Mouse (Mus musculus) small intestine, adult 2 months (tissue): ENCODE data around the gene Hist1h1d. TPM values are rescaled to one million over a fixed set of nuclear protein-coding genes. Genes with fewer than 3 reads are reported as not detected.
A peak's percentile ranks its signal among the peaks of the same experiment; 100 is the strongest.
"Not testable (repeated sequence)": the region's sequence is repeated elsewhere in the genome, so short reads cannot be mapped to it uniquely, and the experiment has no call there.

Experiments
- H3K27ac ChIP-seq: fragments of 200-500 bp; 2 replicates; pipeline ENCODE4 v1.5.1; 2012; ENCODE audit warnings: low read depth, low read length, control low read depth, inconsistent platforms; ENCODE audit not compliant: insufficient read depth
- H3K27me3 ChIP-seq: fragments of 200-500 bp; 2 replicates; pipeline ENCODE4 v1.6.1; 2012; ENCODE audit warnings: mild to moderate bottlenecking, moderate library complexity, low read length, inconsistent platforms; ENCODE audit not compliant: control insufficient read depth, insufficient read depth
- H3K36me3 ChIP-seq: fragments of 200-500 bp; 2 replicates; pipeline ENCODE4 v1.6.1; 2012; ENCODE audit warnings: mild to moderate bottlenecking, low read length, control low read depth, inconsistent platforms; ENCODE audit not compliant: control insufficient read depth, insufficient read depth
- H3K4me1 ChIP-seq: fragments of 200-500 bp; 2 replicates; pipeline ENCODE4 v1.6.1; 2012; ENCODE audit warnings: low read length, inconsistent platforms, mixed read lengths; ENCODE audit not compliant: control insufficient read depth, insufficient read depth, insufficient read length
- H3K4me3 ChIP-seq: fragments of 200-500 bp; 2 replicates; pipeline ENCODE4 v1.5.1; 2012; ENCODE audit warnings: low read depth, mild to moderate bottlenecking, control low read depth, inconsistent platforms, low read length, moderate library complexity
- CTCF ChIP-seq: fragments of 200-500 bp; IDR thresholded peaks from 2 replicates; pipeline ENCODE4 v1.5.1; 2012; ENCODE audit warnings: low read depth, mild to moderate bottlenecking, control low read depth, inconsistent platforms, low read length, moderate library complexity, mixed read lengths; ENCODE audit not compliant: insufficient replicate concordance, insufficient read length; ENCODE audit errors: extremely low read depth
- POLR2A ChIP-seq: fragments of 200-500 bp; IDR thresholded peaks from 2 replicates; pipeline ENCODE4 v1.6.1; 2012; ENCODE audit warnings: low read depth, mild to moderate bottlenecking, control low read depth, inconsistent platforms, low read length, moderate library complexity
- WGBS: fragments of 180-500 bp; shearing (Covaris S2); methylation state at CpG from one replicate; pipeline ENCODE4 v1.1.7; 2018; 5-methylcytosine and 5-hydroxymethylcytosine counted together
- polyA plus RNA-seq: library from polyadenylated mRNA; depleted of rRNA; stranded (reverse); fragments of >200 nt; gene quantifications from 2 replicates; pipeline ENCODE4 v1.2.3, GENCODE M21; 2012

Hist1h1d gene
- polyA plus RNA-seq, 1 experiment = 0.29 TPM

GRCm38 (mm10) chr13:23551931-23552914 is 839 bp upstream of the Hist1h1d start:
- Histone ChIP-seq H3K27me3 (no peaks in the 10 kb centered on the region), H3K27ac (peak overlapping the region; percentile 53; the same call in 1 of the 2 replicates), H3K4me1 (peaks cover 2% of the 10 kb centered on the region; the same call in 1 of the 2 replicates), H3K4me3 (no peak overlapping the region), H3K36me3 (no peaks in the 10 kb centered on the region)
- 38% methylated on average over 8 of the region's 8 CpGs for WGBS
- TF ChIP-seq CTCF (no peak), POLR2A (no peak)

GRCm38 (mm10) chr13:23554393-23554792 is 1.3 kb downstream of the Hist1h1d start:
- TF ChIP-seq CTCF = no peak
- TF ChIP-seq POLR2A = no peak
- 9% methylated on average over 9 of the region's 9 CpGs for WGBS
- no peak overlapping the region for H3K4me3 ChIP-seq
- peaks cover 2% of the 10 kb centered on the region; the same call in 1 of the 2 replicates for H3K4me1 ChIP-seq
- no peaks in the 10 kb centered on the region for H3K27me3 ChIP-seq
- peak overlapping the region; percentile 53 for H3K27ac ChIP-seq
- H3K36me3 ChIP-seq = no peaks in the 10 kb centered on the region

DNA sequence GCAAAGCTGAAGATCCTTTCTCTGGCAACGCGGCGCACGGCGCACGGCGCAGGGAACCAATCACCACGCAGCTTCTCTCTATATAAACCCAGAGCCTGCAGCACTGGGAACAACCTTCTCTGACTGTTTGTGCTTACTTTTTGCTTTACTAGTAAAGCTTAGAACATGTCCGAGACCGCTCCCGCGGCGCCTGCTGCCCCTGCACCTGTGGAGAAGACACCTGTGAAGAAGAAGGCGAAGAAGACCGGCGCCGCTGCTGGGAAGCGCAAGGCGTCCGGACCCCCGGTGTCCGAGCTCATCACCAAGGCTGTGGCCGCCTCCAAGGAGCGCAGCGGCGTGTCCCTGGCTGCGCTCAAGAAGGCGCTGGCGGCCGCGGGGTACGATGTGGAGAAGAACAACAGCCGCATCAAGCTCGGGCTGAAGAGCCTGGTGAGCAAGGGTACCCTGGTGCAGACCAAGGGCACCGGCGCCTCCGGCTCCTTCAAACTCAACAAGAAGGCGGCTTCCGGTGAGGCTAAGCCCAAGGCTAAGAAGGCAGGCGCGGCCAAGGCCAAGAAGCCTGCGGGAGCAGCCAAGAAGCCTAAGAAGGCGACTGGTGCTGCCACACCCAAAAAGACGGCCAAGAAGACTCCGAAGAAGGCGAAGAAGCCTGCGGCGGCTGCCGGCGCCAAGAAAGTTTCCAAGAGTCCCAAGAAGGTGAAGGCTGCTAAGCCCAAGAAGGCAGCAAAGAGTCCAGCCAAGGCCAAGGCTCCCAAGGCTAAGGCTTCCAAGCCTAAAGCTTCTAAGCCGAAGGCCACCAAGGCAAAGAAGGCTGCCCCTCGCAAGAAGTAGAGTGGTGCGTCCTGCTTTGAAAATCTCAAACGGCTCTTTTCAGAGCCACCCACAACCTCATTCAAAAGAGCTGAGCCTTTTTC is 2.1 kb downstream of the Hist1h1d start:
- Histone ChIP-seq H3K27ac (peak overlapping the region; percentile 96), H3K27me3 (no peaks in the 10 kb centered on the region), H3K4me3 (peak overlapping the region; percentile 83), H3K4me1 (peaks cover 2% of the 10 kb centered on the region; the same call in 1 of the 2 replicates), H3K36me3 (no peaks in the 10 kb centered on the region)
- WGBS = under 1% methylated on average over 54 of the region's 54 CpGs
- no peak for TF ChIP-seq CTCF
- TF ChIP-seq POLR2A = peak; percentile 83

DNA sequence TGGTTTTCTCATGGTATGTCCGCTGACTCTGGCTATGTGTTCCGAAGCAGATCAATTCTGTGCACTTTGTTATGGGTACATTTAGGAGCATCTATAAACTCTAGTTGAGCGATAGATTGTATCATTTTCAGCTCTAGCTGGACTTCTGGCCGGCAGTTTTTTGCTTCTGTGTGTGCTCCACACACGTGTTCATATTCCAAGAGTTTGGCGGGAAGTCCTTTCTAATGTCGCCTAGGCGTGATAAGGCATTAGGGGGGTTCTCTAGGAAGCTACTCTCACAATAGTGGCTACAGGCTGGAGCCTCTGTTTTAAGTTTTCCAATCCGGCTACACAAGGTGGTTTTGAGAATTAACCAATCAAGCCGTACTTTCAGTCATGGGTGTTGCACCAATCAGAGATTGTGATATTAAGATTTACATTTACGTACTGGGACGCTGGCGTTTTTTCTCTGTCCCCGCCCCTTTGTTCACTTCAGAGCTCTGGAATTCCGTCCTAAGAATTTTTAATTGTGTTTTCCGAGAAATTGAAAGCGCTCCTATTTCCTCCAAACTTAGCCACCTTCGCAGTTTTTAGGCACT is 2.9 kb downstream of the Hist1h1d start:
- Histone ChIP-seq H3K4me1 (no peaks in the 10 kb centered on the region; the same call in 1 of the 2 replicates), H3K36me3 (no peaks in the 10 kb centered on the region), H3K27ac (peak overlapping the region; percentile 96), H3K27me3 (no peaks in the 10 kb centered on the region), H3K4me3 (peak overlapping the region; percentile 83)
- no peak; the same call in 1 of the 2 replicates for TF ChIP-seq POLR2A
- TF ChIP-seq CTCF = no peak
- under 1% methylated on average over 18 of the region's 18 CpGs for WGBS

DNA sequence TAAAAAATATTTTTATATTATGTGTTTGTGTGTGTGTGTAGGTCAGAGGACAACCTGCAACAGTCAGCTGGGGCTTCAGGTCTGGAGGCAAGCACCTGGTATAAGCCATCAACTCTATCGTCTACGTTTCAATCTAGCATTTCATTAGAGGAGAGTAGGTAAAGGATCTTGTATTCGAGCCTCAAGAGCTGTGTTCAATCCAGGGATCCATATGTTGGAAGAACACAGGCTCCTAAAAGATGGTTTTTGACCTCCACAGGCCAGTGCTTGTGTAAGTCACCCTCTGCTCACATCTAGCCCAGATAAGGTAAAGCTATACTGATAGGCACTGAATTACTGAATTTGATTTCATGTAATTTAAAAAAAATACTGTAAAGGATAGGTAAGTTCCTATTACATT is 3.8 kb downstream of the Hist1h1d start:
- Histone ChIP-seq H3K36me3 (no peaks in the 10 kb centered on the region), H3K27me3 (no peaks in the 10 kb centered on the region), H3K4me1 (no peaks in the 10 kb centered on the region), H3K4me3 (no peak overlapping the region), H3K27ac (no peak overlapping the region)
- TF ChIP-seq CTCF (no peak), POLR2A (no peak)
- 62% methylated on average over 3 of the region's 3 CpGs for WGBS

GRCm38 (mm10) chr13:23560699-23561098 is 7.6 kb downstream of the Hist1h1d start:
- H3K4me1 ChIP-seq, H3K27me3 ChIP-seq, H3K4me3 ChIP-seq, H3K36me3 ChIP-seq: not testable (repeated sequence)
- 14% methylated on average over 2 of the region's 2 CpGs for WGBS
- H3K27ac ChIP-seq = 0 out of 2 replicates have a peak overlapping the region, but pooled peaks have one; percentile 1

DNA sequence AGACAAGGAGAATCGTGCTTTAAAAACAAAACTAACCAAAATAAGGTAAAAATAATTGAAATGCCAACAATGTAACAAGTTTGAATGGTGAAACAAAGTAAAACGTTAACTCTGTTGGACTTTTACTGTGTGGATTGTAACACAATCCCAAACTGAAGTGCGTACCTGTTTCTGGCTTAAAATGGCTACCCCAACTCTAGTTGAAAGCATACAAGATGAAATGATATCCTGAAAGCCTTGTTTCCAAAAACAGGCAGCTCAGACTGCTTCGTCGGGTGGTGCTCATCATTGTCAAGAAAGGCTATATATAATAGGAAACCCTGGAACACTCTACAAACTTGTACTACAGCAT is 8.4 kb downstream of the Hist1h1d start:
- H3K4me1 ChIP-seq, H3K36me3 ChIP-seq, H3K27me3 ChIP-seq: not testable (repeated sequence)
- 0% methylated on average over 2 of the region's 5 CpGs for WGBS
- peak overlapping the region; percentile 93 for H3K27ac ChIP-seq
- H3K4me3 ChIP-seq = peak overlapping the region; percentile 93; the same call in 1 of the 2 replicates
